Mouse (Mus musculus): Measurements from ENCODE around the gene Setd3. TPM values are rescaled to one million over a fixed set of nuclear protein-coding genes. Genes with fewer than 3 reads are reported as not detected.

Setd3 gene
- polyA plus RNA-seq, 1 experiment from 2014 or later: 76.9 TPM

DNA sequence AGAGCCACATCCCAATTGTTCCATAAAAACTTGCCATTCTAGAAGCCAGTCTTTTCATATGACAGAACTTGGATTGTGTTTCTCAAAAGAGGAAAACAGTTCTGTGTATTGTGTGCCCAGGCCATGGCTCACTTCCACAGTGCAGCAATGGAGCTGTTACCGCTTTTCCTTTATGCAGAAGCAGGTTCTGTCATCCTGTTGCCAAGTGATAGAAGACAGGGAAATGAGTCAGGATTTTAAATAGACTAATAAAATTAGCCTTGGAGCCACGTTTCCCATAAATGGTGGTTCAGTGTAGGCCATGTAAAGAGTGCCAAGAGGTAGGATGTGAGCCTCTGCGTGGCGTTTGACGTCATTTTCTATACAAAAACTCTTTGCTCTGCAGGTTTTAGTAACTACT lies 14.8 kb upstream of the Setd3 start:
- no peaks in the 10 kb centered on the region for H3K4me1 ChIP-seq (replicated peaks)
- H3K36me3 ChIP-seq: peaks cover 100% of the 10 kb centered on the region
- no peak overlapping the region for H3K4me3 ChIP-seq
- 92% methylated on average over 5 of the region's 5 CpGs for WGBS
- H3K27ac ChIP-seq: no peak overlapping the region
- H3K27me3 ChIP-seq (ENCODE audit: insufficient read depth, poor library complexity, severe bottlenecking): no peaks in the 10 kb centered on the region
- H3K9me3 ChIP-seq: no peaks in the 10 kb centered on the region
- DNase-seq (ENCODE audit: low spot score): no peak

DNA sequence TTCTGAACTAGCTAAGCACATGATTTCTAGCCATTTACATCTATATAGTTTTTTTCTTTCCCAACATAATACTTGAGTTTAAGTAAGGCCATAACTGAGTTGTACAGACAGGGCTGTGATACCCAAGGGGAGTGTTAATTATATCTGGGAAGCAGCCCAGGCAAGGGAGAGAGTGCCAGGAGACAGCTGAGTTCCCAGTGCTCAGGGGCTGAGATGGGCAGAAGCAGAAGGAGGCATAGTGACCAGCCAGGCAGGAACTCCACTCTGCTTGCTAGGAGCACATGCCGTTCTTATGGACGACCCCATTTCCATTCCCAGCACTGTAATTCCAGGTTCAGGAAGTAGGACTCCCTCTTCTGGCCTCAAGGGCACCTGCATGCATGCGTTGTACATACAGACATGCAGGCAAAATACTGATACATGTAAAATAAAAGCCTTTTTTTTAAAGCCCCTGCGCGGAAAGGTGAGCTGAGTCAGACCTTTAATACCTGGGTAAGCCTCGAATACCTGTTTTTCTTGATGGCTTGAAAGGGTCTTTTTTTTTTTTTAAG lies 8.5 kb upstream of the Setd3 start:
- H3K36me3 ChIP-seq: peaks cover 93% of the 10 kb centered on the region
- WGBS: 93% methylated on average over 6 of the region's 6 CpGs
- no peak overlapping the region for H3K4me3 ChIP-seq
- no peaks in the 10 kb centered on the region for H3K4me1 ChIP-seq (replicated peaks)
- DNase-seq (ENCODE audit: low spot score): no peak
- no peak overlapping the region for H3K27ac ChIP-seq
- no peaks in the 10 kb centered on the region for H3K9me3 ChIP-seq
- H3K27me3 ChIP-seq (ENCODE audit: insufficient read depth, poor library complexity, severe bottlenecking): no peaks in the 10 kb centered on the region

DNA sequence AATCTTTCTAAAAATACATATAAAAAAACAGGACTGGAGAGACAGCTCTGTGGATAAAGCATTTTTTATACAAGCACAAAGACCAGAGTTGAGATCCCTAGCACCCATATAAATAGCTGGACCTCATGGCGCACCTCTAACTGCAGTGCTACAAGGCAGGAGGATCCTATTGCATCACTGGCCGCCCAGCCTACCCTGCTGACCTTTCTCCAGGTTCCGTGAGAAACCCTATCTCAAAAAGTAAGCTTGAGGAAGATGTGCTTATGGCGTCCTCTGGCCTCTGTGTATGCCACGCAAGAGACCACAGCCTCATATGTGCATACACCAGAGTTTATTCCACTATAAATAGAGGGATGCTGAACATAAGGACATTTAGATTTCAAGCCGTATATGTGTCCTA lies 2.6 kb upstream of the Setd3 start:
- DNase-seq (ENCODE audit: low spot score): no peak
- 96% methylated on average over 6 of the region's 6 CpGs for WGBS
- Histone ChIP-seq H3K9me3 (no peaks in the 10 kb centered on the region), H3K4me1 (replicated peaks) (peaks cover 32% of the 10 kb centered on the region), H3K36me3 (peaks cover 45% of the 10 kb centered on the region), H3K4me3 (no peak overlapping the region), H3K27ac (no peak overlapping the region), H3K27me3 (ENCODE audit: insufficient read depth, poor library complexity, severe bottlenecking) (no peaks in the 10 kb centered on the region)

DNA sequence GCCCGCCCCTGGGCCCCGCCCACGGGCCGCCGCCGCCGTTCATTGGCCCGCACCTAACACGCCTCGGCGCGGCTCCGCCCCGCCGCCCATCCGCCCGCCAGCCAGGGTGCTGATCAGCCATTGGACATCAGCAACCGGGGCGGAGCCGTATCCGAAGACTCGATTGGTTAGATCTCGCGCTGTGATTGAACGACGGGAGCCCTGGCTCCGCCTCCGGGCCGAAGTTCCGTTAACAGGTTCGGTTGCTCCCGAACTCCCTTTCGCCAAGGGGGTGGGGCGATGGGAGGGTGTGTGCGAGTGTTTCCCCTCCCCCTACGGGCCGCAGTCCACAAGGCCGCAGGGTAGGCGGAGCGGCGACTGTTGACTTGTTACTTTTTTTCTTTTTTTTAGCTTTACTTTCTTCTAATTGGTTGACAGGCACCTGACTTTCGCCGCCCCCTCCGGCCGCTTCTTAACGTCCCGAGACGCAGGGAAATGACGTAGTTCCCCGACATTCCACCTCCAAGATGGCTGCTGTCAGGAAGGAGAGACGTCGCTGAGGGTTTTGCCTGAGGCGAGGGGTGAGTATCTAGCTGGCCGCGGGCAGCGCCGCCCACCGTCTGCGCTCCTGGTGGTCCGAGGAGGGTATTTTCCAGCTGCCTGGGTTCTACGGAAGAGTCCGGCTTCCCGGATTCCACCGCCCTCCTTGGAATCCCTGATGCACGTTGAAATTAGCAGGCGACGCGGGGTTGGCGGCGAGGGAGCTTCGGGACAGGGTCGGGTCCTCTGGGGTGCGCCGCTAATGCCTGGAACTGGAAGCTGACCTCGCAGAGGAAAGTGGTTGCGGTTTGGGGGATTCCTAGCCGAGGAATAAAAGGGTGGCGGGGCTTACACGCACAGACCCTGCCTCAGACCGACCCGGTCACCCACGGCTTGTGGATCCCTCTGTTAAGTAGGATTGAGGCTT lies 480 bp upstream of the Setd3 start, which contains the start of gene Ccnk:
Gene Ccnk (plus strand): TSS at position 259 of the 946 bp plus-strand sequence.
- WGBS: under 1% methylated on average over 82 of the region's 82 CpGs
- Histone ChIP-seq H3K9me3 (no peaks in the 10 kb centered on the region), H3K27me3 (ENCODE audit: insufficient read depth, poor library complexity, severe bottlenecking) (no peaks in the 10 kb centered on the region), H3K4me3 (peak within 1 kb of the TSS; percentile 97), H3K36me3 (peaks cover 28% of the 10 kb centered on the region), H3K4me1 (replicated peaks) (peaks cover 39% of the 10 kb centered on the region), H3K27ac (peak within 1 kb of the TSS; percentile 95)
- DNase-seq (ENCODE audit: low spot score): peak; percentile 99

GRCm38 (mm10) chr12:108178331-108179245 lies 526 bp downstream of the Setd3 start:
- WGBS: under 1% methylated on average over 103 of the region's 103 CpGs

GRCm38 (mm10) chr12:108176366-108176765 lies 2.7 kb downstream of the Setd3 start:
- H3K27me3 ChIP-seq (ENCODE audit: insufficient read depth, poor library complexity, severe bottlenecking): no peaks in the 10 kb centered on the region
- no peaks in the 10 kb centered on the region for H3K9me3 ChIP-seq
- no peak overlapping the region for H3K27ac ChIP-seq
- WGBS: 77% methylated on average over 3 of the region's 3 CpGs
- H3K4me1 ChIP-seq (replicated peaks): peaks cover 51% of the 10 kb centered on the region
- no peaks in the 10 kb centered on the region for H3K36me3 ChIP-seq
- DNase-seq (ENCODE audit: low spot score): no peak
- no peak overlapping the region for H3K4me3 ChIP-seq

More at GRCm38 (mm10) chr12:108178331-108179245, 526 bp downstream of the Setd3 start:
- peaks cover 19% of the 10 kb centered on the region for H3K36me3 ChIP-seq
- H3K4me3 ChIP-seq: peak overlapping the region; percentile 97
- peaks cover 39% of the 10 kb centered on the region for H3K4me1 ChIP-seq (replicated peaks)
- no peaks in the 10 kb centered on the region for H3K27me3 ChIP-seq (ENCODE audit: insufficient read depth, poor library complexity, severe bottlenecking)
- peak overlapping the region; percentile 95 for H3K27ac ChIP-seq
- DNase-seq (ENCODE audit: low spot score): peak; percentile 54
- H3K9me3 ChIP-seq: no peaks in the 10 kb centered on the region

- Histone ChIP-seq H3K9me3 (no peaks in the 10 kb centered on the region), H3K27ac (no peak overlapping the region), H3K36me3 (no peaks in the 10 kb centered on the region), H3K4me3 (no peak overlapping the region), H3K27me3 (ENCODE audit: insufficient read depth, poor library complexity, severe bottlenecking) (no peaks in the 10 kb centered on the region), H3K4me1 (replicated peaks) (peaks cover 40% of the 10 kb centered on the region)
- 82% methylated on average over 8 of the region's 8 CpGs for WGBS
- DNase-seq (ENCODE audit: low spot score): no peak
Observed at GRCm38 (mm10) chr12:108174606-108175505, 4.3 kb downstream of the Setd3 start.

DNA sequence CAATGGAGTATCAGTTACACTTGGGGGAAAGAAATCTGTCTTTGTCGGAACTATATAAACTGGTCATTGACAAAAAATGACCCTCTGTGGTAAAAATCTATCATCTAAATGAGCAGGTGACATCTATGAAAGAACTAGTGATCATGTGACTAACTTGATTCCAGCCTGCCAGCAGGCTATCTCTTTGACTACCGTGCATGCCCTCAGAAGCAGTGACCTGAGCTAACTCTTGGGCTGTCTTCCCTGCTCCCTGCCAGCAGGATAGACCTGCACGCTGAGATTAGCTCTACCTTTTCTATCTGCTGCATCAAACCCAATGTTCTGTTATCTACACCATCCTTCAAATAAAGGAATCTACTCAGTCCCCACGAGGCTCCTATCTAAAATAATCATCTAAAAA lies 6.5 kb downstream of the Setd3 start:
- Histone ChIP-seq H3K36me3 (no peaks in the 10 kb centered on the region), H3K27me3 (ENCODE audit: insufficient read depth, poor library complexity, severe bottlenecking) (no peaks in the 10 kb centered on the region), H3K4me1 (replicated peaks) (peaks cover 28% of the 10 kb centered on the region), H3K27ac (no peak overlapping the region), H3K9me3 (no peaks in the 10 kb centered on the region), H3K4me3 (no peak overlapping the region)
- no peak for DNase-seq (ENCODE audit: low spot score)
- 67% methylated on average over 4 of the region's 4 CpGs for WGBS

DNA sequence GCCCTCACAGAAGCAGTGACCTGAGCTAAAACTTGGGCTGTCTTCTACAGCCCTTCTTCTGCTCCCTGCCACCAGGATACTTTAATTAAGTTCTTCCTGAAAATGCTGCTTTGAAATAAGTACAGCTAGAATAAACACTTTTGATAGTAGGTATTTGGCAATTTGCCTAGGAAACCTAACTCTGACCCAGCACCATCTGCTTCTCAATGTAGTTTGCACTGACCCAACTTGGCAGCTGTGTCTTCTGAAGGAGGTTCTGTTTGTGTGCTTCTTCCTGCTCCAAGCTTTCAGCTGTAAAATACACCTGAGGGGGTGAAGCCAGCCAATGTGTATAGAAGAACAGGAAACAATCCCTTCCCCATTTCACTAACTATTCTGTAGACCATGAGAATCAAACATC lies 7.8 kb downstream of the Setd3 start:
- Histone ChIP-seq H3K36me3 (no peaks in the 10 kb centered on the region), H3K4me3 (no peak overlapping the region), H3K27ac (no peak overlapping the region), H3K4me1 (replicated peaks) (peaks cover 15% of the 10 kb centered on the region), H3K9me3 (no peaks in the 10 kb centered on the region), H3K27me3 (ENCODE audit: insufficient read depth, poor library complexity, severe bottlenecking) (no peaks in the 10 kb centered on the region)
- no peak for DNase-seq (ENCODE audit: low spot score)

GRCm38 (mm10) chr12:108170467-108170866 lies 8.6 kb downstream of the Setd3 start:
- no peaks in the 10 kb centered on the region for H3K27me3 ChIP-seq (ENCODE audit: insufficient read depth, poor library complexity, severe bottlenecking)
- H3K4me3 ChIP-seq: no peak overlapping the region
- no peak overlapping the region for H3K27ac ChIP-seq
- DNase-seq (ENCODE audit: low spot score): no peak
- no peaks in the 10 kb centered on the region for H3K9me3 ChIP-seq
- H3K4me1 ChIP-seq (replicated peaks): peaks cover 13% of the 10 kb centered on the region
- no peaks in the 10 kb centered on the region for H3K36me3 ChIP-seq
- 90% methylated on average over 3 of the region's 3 CpGs for WGBS

- H3K4me1 ChIP-seq (replicated peaks): peaks cover 13% of the 10 kb centered on the region
- no peaks in the 10 kb centered on the region for H3K9me3 ChIP-seq
- H3K27ac ChIP-seq: no peak overlapping the region
- no peak for DNase-seq (ENCODE audit: low spot score)
- no peaks in the 10 kb centered on the region for H3K27me3 ChIP-seq (ENCODE audit: insufficient read depth, poor library complexity, severe bottlenecking)
- WGBS: 89% methylated on average over 3 of the region's 3 CpGs
- H3K36me3 ChIP-seq: peaks cover 5% of the 10 kb centered on the region
- H3K4me3 ChIP-seq: no peak overlapping the region
Observed at GRCm38 (mm10) chr12:108168909-108169308, 10.2 kb downstream of the Setd3 start.

DNA sequence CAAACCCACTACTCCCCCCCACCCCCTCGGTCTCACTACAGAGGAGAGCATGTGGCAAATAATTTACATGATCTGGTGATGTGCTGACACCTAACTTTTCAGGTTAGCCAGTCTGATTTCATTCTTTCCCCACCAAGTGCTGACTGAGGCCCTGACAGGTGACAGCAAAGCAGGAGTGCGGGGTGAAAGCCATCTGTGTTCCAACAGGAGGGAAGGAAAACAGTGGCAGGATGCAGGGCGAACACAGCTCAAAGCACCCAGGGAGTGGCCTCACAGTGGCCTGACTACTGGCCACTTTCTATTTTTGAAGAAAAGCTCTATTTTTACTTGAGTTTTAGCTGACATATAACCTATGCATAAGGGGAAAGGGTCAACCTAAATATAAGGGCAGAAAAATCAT lies 15.4 kb downstream of the Setd3 start:
- H3K36me3 ChIP-seq: peaks cover 56% of the 10 kb centered on the region
- no peaks in the 10 kb centered on the region for H3K9me3 ChIP-seq
- H3K27me3 ChIP-seq (ENCODE audit: insufficient read depth, poor library complexity, severe bottlenecking): no peaks in the 10 kb centered on the region
- no peak overlapping the region for H3K27ac ChIP-seq
- H3K4me1 ChIP-seq (replicated peaks): no peaks in the 10 kb centered on the region; the same call in 1 of the 2 replicates
- DNase-seq (ENCODE audit: low spot score): no peak
- 87% methylated on average over 3 of the region's 3 CpGs for WGBS
- H3K4me3 ChIP-seq: no peak overlapping the region
